Mouse (Mus musculus) c-Kit-negative CD71-positive TER-119-positive erythroid progenitor cells, embryonic 14.5 days (primary cell): ENCODE data around the gene Phf21b.
"Not testable (repeated sequence)": the region's sequence is repeated elsewhere in the genome, so short reads cannot be mapped to it uniquely, and the experiment has no call there.

ENCODE experiments used
- DNase-seq: peaks from one replicate; pipeline ENCODE4 v3.0.0-alpha.2; 2013; ENCODE audit warnings: low read depth, low spot score

The Phf21b gene

DNA sequence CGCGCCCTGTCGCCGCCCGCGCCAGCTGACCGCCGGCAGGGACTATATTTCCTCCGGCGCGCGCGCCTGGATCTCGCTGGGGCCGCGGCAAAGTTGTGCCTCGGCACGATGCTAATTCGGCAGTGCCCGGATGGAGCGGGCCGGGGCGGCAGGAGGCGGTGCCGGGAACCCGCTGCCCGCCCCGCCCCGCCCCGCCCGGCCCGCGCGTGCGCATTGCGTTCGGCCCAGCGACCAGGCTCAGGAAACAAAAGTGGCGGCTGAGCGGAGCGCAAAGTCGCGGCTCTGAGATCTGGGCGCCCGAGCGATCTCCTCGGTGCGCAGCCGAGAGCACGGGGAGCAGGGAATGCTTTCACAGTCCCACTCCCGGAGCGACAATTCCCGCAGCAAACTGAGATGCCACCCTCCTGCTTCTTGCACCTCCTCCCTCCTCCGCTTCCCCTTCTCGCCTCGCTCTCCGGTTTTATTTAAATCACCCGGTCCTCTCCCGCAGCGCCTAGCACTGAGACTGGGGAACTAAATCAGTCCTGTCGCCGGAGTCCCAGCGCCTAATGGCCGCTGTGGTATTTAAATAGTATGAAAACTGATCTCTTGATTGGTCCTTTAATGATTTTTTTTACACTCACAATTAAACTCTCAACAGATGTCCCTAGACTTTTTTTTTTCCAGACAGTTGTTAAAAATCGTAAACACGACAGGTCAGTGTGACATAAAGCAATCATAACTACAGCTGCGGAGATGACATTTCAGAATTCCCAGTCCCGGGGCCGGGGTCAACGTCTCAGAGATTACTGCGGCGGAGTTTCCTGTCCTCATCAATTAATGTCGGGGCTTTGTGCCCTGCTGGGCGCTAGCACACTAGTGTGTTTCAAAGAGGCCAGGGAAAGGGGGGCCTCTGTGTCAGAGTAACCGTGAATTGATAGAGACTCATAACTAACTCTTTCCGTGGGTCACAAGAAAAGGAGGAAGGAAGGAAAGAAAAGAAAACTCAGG is at the start of gene Phf21b:
TSS of gene Phf21b (minus strand) at position 44 of the 990 bp plus-strand sequence.
- peak; percentile 4 for DNase-seq

DNA sequence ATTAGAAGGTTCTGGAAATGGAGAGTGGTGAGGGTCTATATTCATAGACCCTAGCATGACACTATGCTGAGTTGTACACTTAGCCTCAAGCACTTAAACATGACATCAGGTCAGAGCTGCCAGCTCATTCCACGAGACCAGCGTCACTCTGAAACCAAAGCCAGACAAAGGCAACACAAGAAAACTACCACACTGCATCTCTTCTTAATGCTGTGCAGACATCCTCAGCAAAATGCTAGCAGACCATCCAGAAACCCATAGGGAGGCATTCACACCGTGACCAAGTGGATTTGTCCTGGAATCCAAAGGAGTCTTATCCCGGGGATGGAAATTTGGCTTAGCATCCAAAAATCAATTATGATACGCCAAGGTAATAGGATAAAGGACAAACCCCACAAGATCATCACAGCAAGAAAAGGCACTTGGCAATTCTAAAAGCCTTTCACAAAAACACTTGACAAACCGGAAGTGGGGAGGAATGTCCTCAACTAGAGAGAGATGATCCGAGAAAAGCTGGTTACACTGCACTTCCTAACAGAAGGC is 48.1 kb upstream of the Phf21b start:
- no peak for DNase-seq

DNA sequence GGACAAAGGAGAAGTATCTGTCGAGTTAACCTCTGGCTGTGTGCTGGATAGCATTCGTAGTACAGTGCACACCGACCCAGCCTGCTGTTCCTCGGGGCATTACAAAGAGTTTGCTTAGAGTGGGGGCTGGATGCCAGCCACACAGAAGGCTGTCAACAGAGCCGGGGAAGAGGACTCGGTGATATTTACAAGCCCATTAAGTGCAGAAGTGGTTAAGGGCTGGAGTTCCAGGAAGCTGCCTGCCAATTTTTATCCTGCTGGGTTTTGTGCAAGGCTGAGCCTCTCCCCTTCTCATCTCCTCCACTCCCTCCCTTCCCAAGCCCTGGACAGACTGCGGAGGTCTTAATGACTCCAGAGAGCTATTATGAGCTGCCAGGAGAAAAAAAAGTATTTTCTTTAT is 42.2 kb upstream of the Phf21b start:
- DNase-seq: no peak

DNA sequence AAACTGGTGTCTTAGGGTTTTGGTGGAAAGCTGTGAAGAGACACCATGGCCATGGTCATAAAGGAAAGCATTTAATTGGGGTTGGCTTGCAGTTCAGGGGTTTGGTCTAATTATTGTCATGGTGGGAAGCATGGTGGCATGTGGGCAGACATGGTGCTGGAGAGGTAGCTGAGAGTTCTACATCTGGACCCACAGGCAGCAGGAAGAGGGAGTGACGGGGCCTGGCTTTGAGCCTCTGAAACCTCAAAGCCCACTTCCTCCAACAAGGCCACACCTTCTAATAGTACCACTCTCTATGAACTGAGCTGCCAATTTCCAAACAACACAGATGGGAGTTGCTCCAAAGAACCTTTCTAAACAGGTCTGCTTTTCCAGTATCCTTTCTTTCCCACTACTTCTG is 40.8 kb upstream of the Phf21b start:
- DNase-seq: no peak

- DNase-seq: not testable (repeated sequence)
These were observed 40.4 kb upstream of the Phf21b start for GRCm38 (mm10) chr15:84896216-84896615.

- DNase-seq: peak; percentile 46
These were observed 35.8 kb upstream of the Phf21b start for GRCm38 (mm10) chr15:84891658-84892057.

DNA sequence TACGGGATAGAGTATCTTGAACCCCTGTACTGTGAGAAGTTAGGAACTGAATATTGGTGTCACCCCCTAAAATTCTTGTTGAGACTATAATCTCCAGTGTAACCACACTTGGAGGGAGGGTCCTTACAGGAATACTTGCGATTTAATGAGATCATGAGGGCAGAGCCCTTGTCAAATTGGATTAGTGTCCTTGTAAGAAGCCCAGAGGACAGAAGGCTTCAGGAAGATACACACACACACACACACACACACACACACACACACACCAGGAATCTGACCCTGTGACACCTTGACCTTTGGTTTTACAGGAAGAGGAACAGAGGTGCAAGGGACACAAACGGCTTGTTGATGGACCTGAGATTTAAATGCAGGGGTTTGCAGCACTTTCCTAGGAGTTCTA is 35.4 kb upstream of the Phf21b start:
- no peak for DNase-seq

- DNase-seq: no peak
These were observed 32.2 kb upstream of the Phf21b start for GRCm38 (mm10) chr15:84888066-84888465.

DNA sequence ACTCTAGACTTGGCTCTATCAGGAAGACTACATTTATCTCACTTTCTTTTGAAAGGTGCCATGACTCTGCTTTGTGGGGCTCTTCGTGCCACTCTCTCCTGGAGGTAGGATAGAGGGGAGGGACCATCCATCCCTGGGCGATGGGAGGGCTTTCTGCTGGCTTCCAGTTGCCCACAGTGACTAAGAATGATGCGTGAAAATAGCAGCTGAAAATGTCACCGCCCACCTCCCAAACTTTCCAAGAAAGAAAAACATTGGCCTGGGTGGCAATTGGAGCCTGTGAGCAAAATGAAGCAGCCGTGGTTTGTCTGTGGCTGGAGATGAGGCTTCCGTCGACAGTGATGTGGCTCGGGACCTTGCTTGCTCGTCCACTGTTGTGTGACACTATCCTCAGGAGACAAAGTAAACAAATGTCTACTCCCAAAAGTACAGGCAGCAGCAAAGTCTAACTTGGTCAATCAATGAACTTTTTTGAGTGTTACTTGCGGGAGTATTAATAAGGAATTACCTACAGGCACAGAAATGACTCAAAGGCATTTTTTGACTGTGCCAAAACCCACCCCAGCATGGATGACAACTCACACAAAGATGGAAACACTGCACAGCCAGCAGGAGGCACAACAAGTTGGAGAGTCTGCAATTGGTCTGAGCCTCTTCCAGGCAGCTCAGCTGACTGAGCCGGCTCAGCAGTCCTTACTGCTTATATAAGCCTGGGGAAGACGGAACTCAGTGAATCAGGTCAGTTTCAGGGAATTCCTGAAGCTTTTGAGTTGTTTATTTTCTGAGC is 21.4 kb upstream of the Phf21b start:
- no peak for DNase-seq

- no peak for DNase-seq
These were observed 18.0 kb upstream of the Phf21b start for GRCm38 (mm10) chr15:84873867-84874266.

GRCm38 (mm10) chr15:84873079-84873478 is 17.2 kb upstream of the Phf21b start:
- DNase-seq: no peak

DNA sequence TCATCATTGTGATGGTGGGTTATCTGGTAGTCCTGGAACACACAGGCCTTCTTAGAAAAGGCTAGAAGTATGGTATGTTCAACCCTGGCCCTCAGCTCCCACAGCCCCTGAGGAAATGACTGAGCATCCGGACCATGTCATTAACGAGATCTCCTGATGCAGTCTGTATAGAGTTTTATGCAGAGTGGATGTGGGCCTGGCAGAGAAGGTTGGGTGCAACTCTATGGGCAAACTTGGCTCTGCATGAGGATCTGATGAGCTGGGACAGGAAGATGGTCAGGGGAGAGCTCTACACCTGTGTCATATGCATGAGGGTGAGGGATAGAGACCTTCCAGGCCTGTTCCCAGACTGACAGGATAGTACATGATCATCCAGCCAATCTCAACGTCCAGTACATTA is 16.0 kb upstream of the Phf21b start:
- no peak for DNase-seq

GRCm38 (mm10) chr15:84861911-84862310 is 6.1 kb upstream of the Phf21b start:
- no peak for DNase-seq

GRCm38 (mm10) chr15:84857623-84858022 is 1.8 kb upstream of the Phf21b start:
- DNase-seq: no peak

- DNase-seq: no peak
These were observed 638 bp downstream of the Phf21b start for GRCm38 (mm10) chr15:84854921-84855901.

GRCm38 (mm10) chr15:84854171-84854811 is 1.6 kb downstream of the Phf21b start:
- no peak for DNase-seq

- DNase-seq: no peak
These were observed 2.4 kb downstream of the Phf21b start for GRCm38 (mm10) chr15:84853261-84854137.

- DNase-seq: no peak
These were observed 3.3 kb downstream of the Phf21b start for GRCm38 (mm10) chr15:84852457-84853070.

DNA sequence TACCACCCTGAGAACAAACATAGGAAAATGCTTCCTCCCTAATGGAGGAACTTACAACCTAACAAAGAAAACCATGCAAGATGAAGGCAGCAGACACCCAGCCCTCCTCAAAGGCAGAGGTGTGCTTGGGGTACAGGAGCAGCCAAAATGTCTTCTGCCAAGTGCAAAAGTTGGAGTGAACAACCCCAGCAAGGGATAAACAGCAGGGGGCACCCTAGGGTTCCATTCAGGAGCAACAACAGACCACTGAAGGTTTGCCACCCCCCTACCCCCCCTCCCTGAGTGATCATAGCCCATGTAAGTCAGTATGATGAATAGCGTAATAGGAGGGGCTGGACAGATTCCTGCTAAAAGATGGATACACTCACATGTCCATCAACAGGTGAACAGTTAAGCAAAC is 5.5 kb downstream of the Phf21b start:
- no peak for DNase-seq
